9 mouse cellular contexts compared by ENCODE assay signal in the genomic region with DNA sequence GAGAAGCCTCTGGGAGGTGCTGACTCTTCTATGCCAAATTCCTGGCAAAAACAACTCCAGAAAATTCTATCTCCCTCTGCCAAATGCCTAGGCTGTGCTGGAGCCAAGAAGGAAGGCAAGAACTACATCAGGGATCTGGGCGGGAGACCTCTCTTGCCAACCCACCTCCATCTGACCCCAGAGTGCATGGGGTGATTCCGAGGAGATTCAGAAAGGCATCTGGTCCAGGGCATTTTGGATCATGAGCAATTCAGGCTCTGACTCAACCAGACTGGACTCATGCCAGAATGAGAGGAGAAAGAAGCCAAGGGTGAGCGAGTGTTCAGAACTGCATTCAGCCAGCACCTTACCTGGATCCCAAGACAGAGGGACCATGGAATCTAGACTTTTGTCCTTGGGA.
A peak's percentile ranks its signal among the peaks of the same experiment; 100 is the strongest.
DNase-seq lines count a peak whose midpoint lies in the region; ATAC-seq and TF ChIP-seq lines count a peak whose summit lies in the region.
"Had no signal": no experiment of that assay in that cellular context is flagged by ENCODE, and none has a peak within 500 bp of the region (broad histone marks: within the 10 kb centered on the region; RNA-seq: fewer than 3 reads in every experiment).

No protein-coding gene starts in this region.

- H3K9me3 ChIP-seq in liver, embryonic 12.5 days (replicated peaks) = no peaks in the 10 kb centered on the region
- H3K9me3 ChIP-seq: limb, embryonic 15.5 days had no signal

- 70% methylated on average over 3 of the region's 3 CpGs for WGBS in liver, adult 2 months
- 75% methylated on average over 3 of the region's 3 CpGs for WGBS in liver, embryonic 12.5 days (ENCODE audit: insufficient replicate concordance)

- H3K4me3 ChIP-seq in liver, adult 2 months (ENCODE audit: insufficient read depth, low read depth, low read length) = no peak overlapping the region
- H3K4me3 ChIP-seq in liver, embryonic 12.5 days = no peak overlapping the region
- H3K4me3 ChIP-seq: limb, embryonic 15.5 days had no signal

- no peak for ATAC-seq in liver, embryonic 12.5 days

- peak; percentile 16 for DNase-seq in liver, adult 2 months (ENCODE audit: extremely low read depth, low read depth, low spot score)
- peak; percentile 77 for DNase-seq in adrenal gland, postnatal 14 days
- DNase-seq in cerebellum, postnatal 14 days = peak; percentile 56 to 80
- DNase-seq in lung, postnatal 25 days (ENCODE audit: low spot score) = peak; percentile 29
- DNase-seq in right cerebral cortex, adult 18-20 months = no peak
- no peak for DNase-seq in thymus, adult 18-20 months
- DNase-seq: right cerebral cortex, postnatal 4 days had no signal

- H3K4me1 ChIP-seq in liver, adult 2 months (ENCODE audit: control insufficient read depth, insufficient read depth, low read length) = no peaks in the 10 kb centered on the region
- no peaks in the 10 kb centered on the region for H3K4me1 ChIP-seq in liver, embryonic 12.5 days

- no peaks in the 10 kb centered on the region for H3K36me3 ChIP-seq in liver, adult 2 months (ENCODE audit: control insufficient read depth, insufficient read depth, low read length)
- no peaks in the 10 kb centered on the region for H3K36me3 ChIP-seq in liver, embryonic 12.5 days
- H3K36me3 ChIP-seq: limb, embryonic 15.5 days had no signal

- no peak for TF ChIP-seq POLR2A in liver, adult 2 months (IDR thresholded peaks at IDR 0.05; ENCODE audit: extremely low read depth, insufficient read depth, low read length)

- H3K27ac ChIP-seq in liver, adult 2 months (replicated peaks; ENCODE audit: insufficient read depth, low read depth, low read length) = no peak overlapping the region
- no peak overlapping the region for H3K27ac ChIP-seq in liver, embryonic 12.5 days
- H3K27ac ChIP-seq: limb, embryonic 15.5 days had no signal

- no peak overlapping the region for H3K4me2 ChIP-seq in liver, embryonic 12.5 days
- H3K4me2 ChIP-seq: limb, embryonic 15.5 days had no signal

- H3K9ac ChIP-seq in liver, adult 2 months (ENCODE audit: low read depth, low read length) = no peak overlapping the region
- no peak overlapping the region for H3K9ac ChIP-seq in liver, embryonic 12.5 days
- H3K9ac ChIP-seq: limb, embryonic 15.5 days had no signal

- H3K27me3 ChIP-seq in liver, adult 2 months (ENCODE audit: control insufficient read depth, insufficient read depth, low read length) = no peaks in the 10 kb centered on the region
- no peaks in the 10 kb centered on the region for H3K27me3 ChIP-seq in liver, embryonic 12.5 days (replicated peaks)
- H3K27me3 ChIP-seq: limb, embryonic 15.5 days had no signal

- no peak for TF ChIP-seq CTCF in liver, adult 2 months (IDR thresholded peaks at IDR 0.05; ENCODE audit: low read depth, low read length)

- H3K79me2 ChIP-seq in liver, adult 2 months (ENCODE audit: control insufficient read depth, insufficient read depth, low read length) = no peaks in the 10 kb centered on the region

Comparison
In these comparisons a context has a peak if more than half of its experiments do, and no peak if none do; other contexts are left out.
1. DNase-seq: peak in liver, adult 2 months (single experiment), adrenal gland, postnatal 14 days (single experiment), cerebellum, postnatal 14 days (2 of 2) and lung, postnatal 25 days (single experiment); none in right cerebral cortex, adult 18-20 months (single experiment) and thymus, adult 18-20 months (0 of 2).